Mouse (Mus musculus): Measurements from ENCODE around the gene Cdh9. TPM values are rescaled to one million over a fixed set of nuclear protein-coding genes. Genes with fewer than 3 reads are reported as not detected.
A peak's percentile ranks its signal among the peaks of the same experiment; 100 is the strongest.

The Cdh9 gene
- polyA plus RNA-seq (2016; fragmentation: Nextera tagmentation; extraction: Ambion mirVana), result 0.89 and 1.5 TPM in 2 replicates

- Histone ChIP-seq H3K4me1 (no peaks in the 10 kb centered on the region), H3K9ac (no peak within 1 kb of the TSS), H3K9me3 (no peaks in the 10 kb centered on the region), H3K27me3 (no peaks in the 10 kb centered on the region), H3K36me3 (no peaks in the 10 kb centered on the region), H3K27ac (no peak within 1 kb of the TSS), H3K4me3 (peak within 1 kb of the TSS; percentile 30), H3K4me2 (replicated peaks) (peak within 1 kb of the TSS; percentile 58)
- no peak for ATAC-seq (ENCODE audit: insufficient number of reproducible peaks, insufficient read depth, low FRiP score, low TSS enrichment)
- WGBS, result 2% methylated on average over 14 of the region's 14 CpGs
These were observed at the start of gene Cdh9 for GRCm38 (mm10) chr15:16728470-16729011. Gene Cdh9 (plus strand): TSS chr15:16728756.

GRCm38 (mm10) chr15:16679096-16679495 is 49.5 kb upstream of the Cdh9 start:
- Histone ChIP-seq H3K9me3 (no peaks in the 10 kb centered on the region), H3K4me1 (no peaks in the 10 kb centered on the region), H3K36me3 (no peaks in the 10 kb centered on the region), H3K4me3 (no peak overlapping the region), H3K4me2 (replicated peaks) (no peak overlapping the region), H3K27ac (no peak overlapping the region), H3K9ac (no peak overlapping the region), H3K27me3 (no peaks in the 10 kb centered on the region)
- 87% methylated on average over 5 of the region's 5 CpGs for WGBS
- no peak for ATAC-seq (ENCODE audit: insufficient number of reproducible peaks, insufficient read depth, low FRiP score, low TSS enrichment)

GRCm38 (mm10) chr15:16699821-16700220 is 28.7 kb upstream of the Cdh9 start:
- WGBS, result 80% methylated on average over 3 of the region's 3 CpGs
- no peak overlapping the region for H3K4me3 ChIP-seq
- H3K27ac ChIP-seq, result no peak overlapping the region
- no peak overlapping the region for H3K9ac ChIP-seq
- no peaks in the 10 kb centered on the region for H3K9me3 ChIP-seq
- H3K36me3 ChIP-seq, result no peaks in the 10 kb centered on the region
- H3K4me1 ChIP-seq, result no peaks in the 10 kb centered on the region
- no peak overlapping the region for H3K4me2 ChIP-seq (replicated peaks)
- H3K27me3 ChIP-seq, result no peaks in the 10 kb centered on the region
- ATAC-seq (ENCODE audit: insufficient number of reproducible peaks, insufficient read depth, low FRiP score, low TSS enrichment), result no peak

- H3K4me1 ChIP-seq, result no peaks in the 10 kb centered on the region
- WGBS, result 85% methylated on average over 1 of the region's 1 CpGs
- no peak for ATAC-seq (ENCODE audit: insufficient number of reproducible peaks, insufficient read depth, low FRiP score, low TSS enrichment)
These were observed 26.2 kb upstream of the Cdh9 start for GRCm38 (mm10) chr15:16702340-16702739.

GRCm38 (mm10) chr15:16739088-16739487 is 10.5 kb downstream of the Cdh9 start:
- Histone ChIP-seq H3K27me3 (no peaks in the 10 kb centered on the region), H3K36me3 (no peaks in the 10 kb centered on the region), H3K9ac (no peak overlapping the region), H3K4me3 (no peak overlapping the region), H3K4me1 (no peaks in the 10 kb centered on the region), H3K27ac (no peak overlapping the region), H3K4me2 (replicated peaks) (no peak overlapping the region), H3K9me3 (no peaks in the 10 kb centered on the region)
- WGBS, result 79% methylated on average over 4 of the region's 4 CpGs
- no peak for ATAC-seq (ENCODE audit: insufficient number of reproducible peaks, insufficient read depth, low FRiP score, low TSS enrichment)

More at GRCm38 (mm10) chr15:16702340-16702739, 26.2 kb upstream of the Cdh9 start:
- Histone ChIP-seq H3K9me3 (no peaks in the 10 kb centered on the region), H3K27ac (no peak overlapping the region), H3K9ac (no peak overlapping the region), H3K27me3 (no peaks in the 10 kb centered on the region), H3K36me3 (no peaks in the 10 kb centered on the region), H3K4me3 (no peak overlapping the region), H3K4me2 (replicated peaks) (no peak overlapping the region)

- H3K4me2 ChIP-seq (replicated peaks), result no peak overlapping the region
- H3K4me1 ChIP-seq, result no peaks in the 10 kb centered on the region
- WGBS, result 88% methylated on average over 1 of the region's 1 CpGs
- no peaks in the 10 kb centered on the region for H3K36me3 ChIP-seq
- no peak for ATAC-seq (ENCODE audit: insufficient number of reproducible peaks, insufficient read depth, low FRiP score, low TSS enrichment)
- no peak overlapping the region for H3K27ac ChIP-seq
- H3K9ac ChIP-seq, result no peak overlapping the region
- H3K4me3 ChIP-seq, result no peak overlapping the region
- H3K27me3 ChIP-seq, result no peaks in the 10 kb centered on the region
- no peaks in the 10 kb centered on the region for H3K9me3 ChIP-seq
These were observed 18.1 kb downstream of the Cdh9 start for GRCm38 (mm10) chr15:16746672-16747071.

- H3K27ac ChIP-seq, result no peak overlapping the region
- ATAC-seq (ENCODE audit: insufficient number of reproducible peaks, insufficient read depth, low FRiP score, low TSS enrichment), result no peak
- no peaks in the 10 kb centered on the region for H3K27me3 ChIP-seq
- no peaks in the 10 kb centered on the region for H3K4me1 ChIP-seq
- WGBS, result 88% methylated on average over 3 of the region's 3 CpGs
- H3K36me3 ChIP-seq, result no peaks in the 10 kb centered on the region
- H3K4me3 ChIP-seq, result no peak overlapping the region
- no peak overlapping the region for H3K9ac ChIP-seq
- no peak overlapping the region for H3K4me2 ChIP-seq (replicated peaks)
- no peaks in the 10 kb centered on the region for H3K9me3 ChIP-seq
These were observed 34.7 kb downstream of the Cdh9 start for GRCm38 (mm10) chr15:16763252-16763651.

- no peaks in the 10 kb centered on the region for H3K4me1 ChIP-seq
- no peaks in the 10 kb centered on the region for H3K36me3 ChIP-seq
- H3K9ac ChIP-seq, result no peak overlapping the region
- no peaks in the 10 kb centered on the region for H3K9me3 ChIP-seq
- H3K4me3 ChIP-seq, result no peak overlapping the region
- H3K27me3 ChIP-seq, result no peaks in the 10 kb centered on the region
- ATAC-seq (ENCODE audit: insufficient number of reproducible peaks, insufficient read depth, low FRiP score, low TSS enrichment), result no peak
- no peak overlapping the region for H3K27ac ChIP-seq
- no peak overlapping the region for H3K4me2 ChIP-seq (replicated peaks)
- 69% methylated on average over 1 of the region's 1 CpGs for WGBS
These were observed 56.0 kb downstream of the Cdh9 start for GRCm38 (mm10) chr15:16784575-16784974.

- Histone ChIP-seq H3K36me3 (no peaks in the 10 kb centered on the region), H3K27ac (no peak overlapping the region), H3K9me3 (no peaks in the 10 kb centered on the region), H3K27me3 (no peaks in the 10 kb centered on the region), H3K9ac (no peak overlapping the region), H3K4me2 (replicated peaks) (no peak overlapping the region), H3K4me3 (no peak overlapping the region), H3K4me1 (no peaks in the 10 kb centered on the region)
- WGBS, result 86% methylated on average over 3 of the region's 3 CpGs
- no peak for ATAC-seq (ENCODE audit: insufficient number of reproducible peaks, insufficient read depth, low FRiP score, low TSS enrichment)
These were observed 64.3 kb downstream of the Cdh9 start for GRCm38 (mm10) chr15:16792857-16793256.

GRCm38 (mm10) chr15:16801302-16801701 is 72.7 kb downstream of the Cdh9 start:
- H3K9ac ChIP-seq, result no peak overlapping the region
- no peaks in the 10 kb centered on the region for H3K36me3 ChIP-seq
- no peaks in the 10 kb centered on the region for H3K4me1 ChIP-seq
- no peak overlapping the region for H3K27ac ChIP-seq
- no peaks in the 10 kb centered on the region for H3K27me3 ChIP-seq
- no peak overlapping the region for H3K4me2 ChIP-seq (replicated peaks)
- H3K4me3 ChIP-seq, result no peak overlapping the region
- no peaks in the 10 kb centered on the region for H3K9me3 ChIP-seq
- no peak for ATAC-seq (ENCODE audit: insufficient number of reproducible peaks, insufficient read depth, low FRiP score, low TSS enrichment)

- 71% methylated on average over 3 of the region's 3 CpGs for WGBS
- Histone ChIP-seq H3K9ac (no peak overlapping the region), H3K9me3 (no peaks in the 10 kb centered on the region), H3K27me3 (no peaks in the 10 kb centered on the region), H3K4me3 (no peak overlapping the region), H3K4me1 (no peaks in the 10 kb centered on the region), H3K4me2 (replicated peaks) (no peak overlapping the region), H3K27ac (no peak overlapping the region), H3K36me3 (no peaks in the 10 kb centered on the region)
- ATAC-seq (ENCODE audit: insufficient number of reproducible peaks, insufficient read depth, low FRiP score, low TSS enrichment), result no peak
These were observed 82.2 kb downstream of the Cdh9 start for GRCm38 (mm10) chr15:16810787-16811186.

GRCm38 (mm10) chr15:16814035-16814434 is 85.5 kb downstream of the Cdh9 start:
- 85% methylated on average over 1 of the region's 1 CpGs for WGBS
- H3K27me3 ChIP-seq, result no peaks in the 10 kb centered on the region
- H3K27ac ChIP-seq, result no peak overlapping the region
- ATAC-seq (ENCODE audit: insufficient number of reproducible peaks, insufficient read depth, low FRiP score, low TSS enrichment), result no peak
- H3K4me3 ChIP-seq, result no peak overlapping the region
- H3K9ac ChIP-seq, result no peak overlapping the region
- H3K4me1 ChIP-seq, result no peaks in the 10 kb centered on the region
- H3K4me2 ChIP-seq (replicated peaks), result no peak overlapping the region
- no peaks in the 10 kb centered on the region for H3K36me3 ChIP-seq
- H3K9me3 ChIP-seq, result no peaks in the 10 kb centered on the region

- Histone ChIP-seq H3K27me3 (no peaks in the 10 kb centered on the region), H3K27ac (no peak overlapping the region), H3K4me2 (replicated peaks) (no peak overlapping the region), H3K4me3 (no peak overlapping the region), H3K36me3 (no peaks in the 10 kb centered on the region), H3K4me1 (no peaks in the 10 kb centered on the region), H3K9ac (no peak overlapping the region), H3K9me3 (no peaks in the 10 kb centered on the region)
- 79% methylated on average over 1 of the region's 1 CpGs for WGBS
- no peak for ATAC-seq (ENCODE audit: insufficient number of reproducible peaks, insufficient read depth, low FRiP score, low TSS enrichment)
These were observed 106.2 kb downstream of the Cdh9 start for GRCm38 (mm10) chr15:16834761-16835160.
